19 mouse cellular contexts compared by ENCODE assay signal in the genomic region with DNA sequence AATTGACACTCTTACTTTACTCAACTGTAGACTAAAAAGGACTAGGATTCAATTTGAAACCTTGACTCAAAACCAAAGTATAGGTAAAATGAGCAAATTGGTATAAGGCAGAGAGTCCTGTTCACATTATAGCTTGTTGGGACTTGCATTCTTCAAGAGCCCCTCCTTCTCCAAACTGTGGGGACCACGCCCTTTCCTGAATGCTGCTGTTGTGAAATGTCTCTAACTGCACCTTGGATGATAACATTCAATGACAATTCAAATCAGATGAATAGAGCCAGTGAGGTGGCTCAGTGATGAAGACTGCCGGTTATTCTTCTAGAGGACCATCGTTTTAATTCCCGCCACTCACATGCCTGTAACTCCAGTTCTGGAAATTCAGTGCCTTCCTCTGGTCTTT.
"Had no signal": no experiment of that assay in that cellular context is flagged by ENCODE, and none has a peak within 500 bp of the region (broad histone marks: within the 10 kb centered on the region; RNA-seq: fewer than 3 reads in every experiment).

No protein-coding gene starts in this region.

- H3K4me2 ChIP-seq: lung, embryonic 14.5 days; midbrain, embryonic 12.5 days; midbrain, embryonic 15.5 days; neural tube, embryonic 12.5 days had no signal

- H3K4me1 ChIP-seq: midbrain, embryonic 10.5 days; midbrain, embryonic 12.5 days; midbrain, embryonic 15.5 days; neural tube, embryonic 12.5 days had no signal

- ATAC-seq: midbrain, embryonic 15.5 days had no signal

- H3K36me3 ChIP-seq: midbrain, embryonic 10.5 days; midbrain, embryonic 12.5 days; midbrain, embryonic 15.5 days; neural tube, embryonic 12.5 days had no signal

- H3K9me3 ChIP-seq: megakaryocyte, embryonic 14.5 days; midbrain, embryonic 10.5 days; midbrain, embryonic 12.5 days; midbrain, embryonic 15.5 days; neural tube, embryonic 12.5 days had no signal

- DNase-seq: lung, adult 18-20 months; lung, embryonic 14.5 days; lung, postnatal 14 days; lung, postnatal 36 days; retina, postnatal 1 day; right cerebral cortex, adult 18-20 months; right cerebral cortex, postnatal 25 days; right cerebral cortex, postnatal 4 days; spleen, adult 18-20 months; thymus, adult 18-20 months; thymus, postnatal 14 days; thymus, postnatal 36 days had no signal

- H3K27ac ChIP-seq: liver, embryonic 14.5 days; macrophage; midbrain, embryonic 10.5 days; midbrain, embryonic 12.5 days; midbrain, embryonic 15.5 days; neural tube, embryonic 12.5 days had no signal

- H3K9ac ChIP-seq: liver, embryonic 14.5 days; lung, embryonic 14.5 days; midbrain, embryonic 12.5 days; midbrain, embryonic 15.5 days; neural tube, embryonic 12.5 days had no signal

- H3K4me3 ChIP-seq: megakaryocyte, embryonic 14.5 days; midbrain, embryonic 10.5 days; midbrain, embryonic 12.5 days; midbrain, embryonic 15.5 days; neural tube, embryonic 12.5 days had no signal

- H3K27me3 ChIP-seq: megakaryocyte, embryonic 14.5 days; midbrain, embryonic 12.5 days; midbrain, embryonic 15.5 days; neural tube, embryonic 12.5 days had no signal
